Mouse (Mus musculus) embryo, embryonic 11 days (tissue): ENCODE results near the gene Dcun1d2.

Experiments
- DNase-seq: peaks from one replicate; pipeline ENCODE4 v3.0.0-alpha.2; 2015

Dcun1d2 gene

DNA sequence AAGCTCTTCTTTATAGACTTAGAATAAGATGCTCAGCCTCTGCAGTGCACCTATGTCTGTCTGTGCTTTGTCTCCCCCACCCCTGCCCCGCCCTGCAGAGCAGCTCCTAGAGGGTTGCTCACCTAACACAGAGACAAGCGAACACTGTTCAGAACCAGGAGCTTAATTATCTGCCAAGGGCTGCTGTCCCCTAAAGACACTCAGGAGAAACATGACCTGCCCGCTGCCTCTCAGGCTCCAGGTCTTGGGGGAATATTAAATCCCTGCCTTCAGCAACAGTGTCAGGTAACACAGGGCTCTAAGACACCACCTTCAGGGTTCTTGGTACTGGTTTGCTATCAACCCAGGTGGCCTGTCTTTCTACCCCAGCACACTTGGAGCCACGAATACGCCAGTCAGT is 34.5 kb downstream of the Dcun1d2 start:
- no peak for DNase-seq

DNA sequence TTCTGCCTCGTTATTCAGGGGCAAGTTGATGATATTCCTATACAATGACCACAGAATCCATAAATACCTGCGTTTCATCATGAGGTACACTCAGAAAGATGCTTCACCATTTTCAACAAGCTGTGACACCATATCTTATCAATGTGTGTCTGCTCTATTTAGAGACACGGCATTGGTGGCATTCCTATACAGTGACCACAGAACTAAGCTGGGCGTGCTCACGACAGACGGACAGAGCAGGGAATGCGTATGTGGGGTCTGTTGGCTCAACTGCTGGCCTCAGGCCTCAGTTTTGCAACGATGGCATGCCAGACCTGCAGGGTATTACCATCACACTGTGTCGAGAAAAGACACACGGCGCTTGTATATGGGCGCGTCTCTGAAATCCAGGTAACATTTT is 35.1 kb downstream of the Dcun1d2 start:
- no peak for DNase-seq

DNA sequence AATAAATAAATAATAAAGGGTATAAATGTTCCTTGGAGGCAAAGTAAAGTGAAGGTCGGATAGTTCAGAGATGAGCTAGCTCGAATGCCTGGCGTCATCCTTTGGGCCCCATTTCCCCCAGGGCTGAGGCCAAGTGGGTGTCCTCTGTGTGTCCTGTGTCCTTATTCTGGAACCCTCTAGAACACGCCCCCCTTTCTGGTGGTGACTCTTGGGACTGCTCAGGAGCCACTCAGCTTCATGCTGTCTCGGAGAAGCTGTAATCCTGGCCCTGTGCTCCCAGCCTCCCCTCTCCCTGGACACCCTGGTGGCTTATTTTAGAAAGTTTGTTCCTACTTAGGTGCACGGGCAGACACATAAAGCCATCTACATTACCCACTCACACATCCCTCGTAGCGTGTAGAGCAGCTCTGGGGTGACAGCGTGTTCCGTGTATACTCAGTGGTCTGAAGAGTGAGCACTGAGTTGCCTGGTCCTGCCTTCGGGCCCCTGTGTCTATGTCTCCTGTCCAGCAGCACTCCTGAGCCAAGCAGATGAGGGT is 43.5 kb downstream of the Dcun1d2 start:
- no peak for DNase-seq

DNA sequence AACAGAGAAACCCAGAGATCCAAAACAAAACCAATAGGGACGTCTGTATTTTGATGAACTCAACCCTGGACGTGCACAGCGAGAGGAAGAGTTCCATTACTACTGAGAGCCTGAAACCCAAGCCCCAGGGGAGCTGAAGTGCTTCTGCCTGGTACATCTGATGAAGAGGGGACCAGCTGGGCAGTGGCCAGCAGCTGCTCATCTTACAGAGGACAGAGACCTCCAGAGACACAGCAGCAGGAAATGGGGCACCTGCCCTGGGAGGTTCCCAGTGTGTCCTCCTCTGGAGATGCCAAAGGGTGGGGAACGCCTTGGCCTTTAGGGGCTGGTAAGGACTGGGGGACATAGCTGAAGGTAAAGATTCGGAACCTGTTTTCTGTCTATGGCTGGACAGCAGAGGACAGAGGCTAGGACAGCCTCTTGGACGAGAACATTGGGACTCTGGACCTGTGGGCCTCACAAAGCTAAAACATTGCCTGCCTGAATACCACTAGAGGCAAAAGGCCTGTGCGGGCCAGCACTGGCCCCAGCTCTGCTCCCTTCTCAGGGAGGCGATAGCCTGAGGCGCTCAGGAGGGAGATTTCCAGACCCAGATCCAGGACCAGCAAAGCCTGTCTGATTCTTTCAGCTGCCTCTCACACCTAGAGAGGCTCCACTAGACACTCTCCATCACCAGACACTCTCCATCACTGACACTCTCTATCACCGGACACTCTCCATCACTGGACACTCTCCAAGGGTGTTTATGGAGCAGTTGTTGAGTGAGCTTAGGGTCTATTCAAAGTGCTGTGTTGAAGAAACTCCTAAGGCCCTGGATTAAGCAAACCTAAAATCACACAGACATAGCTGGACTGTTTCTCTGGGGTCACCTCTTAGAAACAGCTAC is 44.7 kb downstream of the Dcun1d2 start:
- no peak for DNase-seq

DNA sequence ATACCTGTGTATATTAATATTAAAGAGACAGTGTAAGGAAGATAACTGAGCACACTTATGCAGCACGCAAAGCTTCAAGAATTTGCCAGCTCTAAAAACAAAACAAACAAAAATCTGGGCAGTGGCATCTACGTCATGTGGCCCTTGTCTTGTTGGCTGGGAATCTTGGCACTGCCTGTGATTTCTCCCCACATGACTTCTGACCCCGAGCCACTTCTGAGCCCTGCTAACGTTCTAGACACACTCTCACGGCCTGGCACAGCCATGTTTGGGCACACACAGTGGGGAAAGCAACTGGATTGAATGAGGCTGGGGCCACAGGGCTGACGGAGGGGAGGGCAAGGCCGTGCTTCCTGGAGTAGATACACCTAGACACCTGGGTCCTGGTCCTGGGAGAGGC is 47.2 kb downstream of the Dcun1d2 start:
- DNase-seq: no peak

DNA sequence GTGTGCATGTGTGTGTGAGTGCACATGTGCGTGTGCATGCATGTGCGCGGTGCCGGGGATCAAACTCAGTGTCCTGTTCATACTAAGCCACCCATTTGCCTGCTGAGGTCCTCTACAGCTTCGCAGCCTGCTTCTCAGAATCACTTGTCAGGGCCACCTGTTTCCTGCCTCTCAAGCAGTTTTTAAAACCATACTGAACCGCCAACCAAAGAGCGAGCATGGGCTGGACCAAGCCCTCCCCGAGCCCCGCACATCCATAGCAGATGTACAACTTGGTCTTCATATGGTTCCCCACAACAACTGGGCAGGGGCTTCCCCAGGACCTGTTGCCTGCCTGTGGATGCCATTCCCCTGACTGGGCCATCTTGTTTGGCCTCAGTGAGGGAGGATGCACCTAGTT is 47.9 kb downstream of the Dcun1d2 start:
- no peak for DNase-seq

DNA sequence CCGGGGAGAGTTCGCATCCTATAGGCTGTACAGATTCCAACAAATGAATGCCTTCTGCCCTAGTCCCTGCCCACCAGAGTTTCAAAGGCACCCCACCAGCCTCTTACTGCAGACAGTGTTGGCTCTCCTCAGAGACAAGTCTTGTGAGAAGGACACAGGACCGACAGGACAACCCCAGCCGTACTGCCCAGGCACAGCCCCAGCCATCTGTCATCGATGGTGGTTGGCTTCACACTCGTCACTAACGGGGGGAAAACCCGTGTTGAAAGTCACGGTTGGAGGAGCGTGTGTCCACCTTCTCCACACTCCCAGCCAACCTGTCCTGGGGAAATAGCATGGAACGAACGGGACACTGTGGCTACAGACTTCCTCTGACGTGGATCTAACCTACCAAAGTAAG is 53.1 kb downstream of the Dcun1d2 start:
- no peak for DNase-seq

DNA sequence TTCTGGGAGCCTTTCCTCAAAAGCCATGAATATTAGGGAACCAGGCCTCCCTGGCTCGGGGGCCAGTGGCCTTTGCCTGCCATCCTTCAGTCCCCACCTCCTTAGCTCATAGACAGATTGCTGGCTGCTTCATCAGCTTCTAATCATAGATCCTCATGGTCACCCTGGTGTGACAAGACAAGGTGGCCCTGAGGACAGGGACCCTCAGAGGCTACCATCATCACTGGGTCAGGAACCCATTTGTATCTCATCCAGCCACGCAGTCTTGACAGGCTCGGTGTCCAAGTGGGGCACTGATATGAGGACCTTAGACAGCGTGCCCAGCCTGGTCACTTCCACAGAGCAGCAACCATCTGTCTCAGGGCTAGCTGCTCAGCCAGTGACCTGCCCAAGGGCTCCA is 57.5 kb downstream of the Dcun1d2 start:
- DNase-seq: no peak

DNA sequence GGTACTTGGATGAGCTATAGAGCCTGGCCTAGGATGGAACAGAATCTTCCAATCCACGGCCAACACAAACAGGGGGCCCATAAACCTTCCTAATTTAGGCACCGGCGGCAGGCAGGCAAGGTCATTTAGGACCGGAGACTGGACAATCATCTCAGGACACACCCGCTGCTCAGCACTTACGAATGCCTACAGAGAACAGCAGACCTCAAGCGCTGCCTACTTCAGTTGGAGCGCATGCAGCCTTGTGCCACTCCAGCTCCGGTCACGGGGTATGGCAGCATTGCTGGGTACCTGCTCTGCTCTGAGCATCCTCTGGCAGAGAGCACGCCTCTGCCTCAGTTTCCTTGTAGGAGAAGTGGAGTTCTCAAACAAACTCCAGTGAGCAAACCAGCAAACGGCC is 58.1 kb downstream of the Dcun1d2 start:
- no peak for DNase-seq

DNA sequence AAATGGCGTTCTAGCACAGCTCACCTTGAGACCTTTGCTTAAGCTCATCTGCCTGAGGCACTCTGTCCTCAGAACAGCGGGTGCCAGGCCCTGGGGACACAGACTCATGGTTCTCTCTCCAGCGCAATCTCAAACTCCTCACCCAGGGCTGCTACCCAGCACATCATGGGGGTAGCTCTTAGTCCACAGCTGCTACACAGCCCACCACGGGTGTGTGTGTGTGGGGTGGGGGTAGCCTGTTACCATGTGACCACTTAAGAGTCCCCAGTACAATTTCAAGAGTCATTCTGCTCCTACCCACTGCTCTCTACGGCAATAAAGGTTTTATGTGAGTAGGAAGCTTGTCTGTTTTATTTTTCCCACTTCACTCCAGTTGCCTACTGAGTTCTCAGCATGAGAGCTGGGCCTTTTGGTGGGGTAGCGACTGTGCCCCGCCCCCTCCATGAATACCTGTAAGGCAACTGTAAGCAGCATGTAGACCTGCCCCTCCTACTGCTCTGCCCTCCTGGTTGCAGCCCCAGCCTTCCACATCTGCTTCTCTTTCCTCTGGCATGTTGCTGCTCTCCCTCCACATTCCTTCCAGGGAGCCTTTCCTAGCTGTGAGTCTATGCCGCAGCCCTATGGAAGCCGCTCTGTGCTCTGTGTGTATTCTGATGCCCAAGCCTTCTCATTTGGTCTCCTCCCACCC is 58.9 kb downstream of the Dcun1d2 start:
- no peak for DNase-seq

DNA sequence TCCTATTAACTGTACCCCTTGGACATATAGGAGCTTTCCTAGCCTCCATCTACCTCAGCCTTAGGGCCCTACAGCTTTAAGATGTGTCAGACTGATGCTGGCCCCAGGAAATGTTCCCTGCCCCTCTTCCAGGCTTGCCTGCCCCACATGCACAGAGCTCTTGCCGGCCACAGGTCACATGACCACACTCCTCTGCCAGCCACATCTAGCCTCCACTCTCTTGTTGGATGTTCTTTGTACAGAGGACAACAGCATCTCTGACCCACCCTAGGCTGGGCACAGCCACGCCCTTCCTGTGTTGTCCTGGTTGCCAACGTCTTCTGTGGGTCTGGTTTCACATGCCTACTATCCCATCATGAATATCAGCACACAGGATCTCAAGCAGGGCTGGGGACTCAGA is 60.7 kb downstream of the Dcun1d2 start:
- DNase-seq: no peak

DNA sequence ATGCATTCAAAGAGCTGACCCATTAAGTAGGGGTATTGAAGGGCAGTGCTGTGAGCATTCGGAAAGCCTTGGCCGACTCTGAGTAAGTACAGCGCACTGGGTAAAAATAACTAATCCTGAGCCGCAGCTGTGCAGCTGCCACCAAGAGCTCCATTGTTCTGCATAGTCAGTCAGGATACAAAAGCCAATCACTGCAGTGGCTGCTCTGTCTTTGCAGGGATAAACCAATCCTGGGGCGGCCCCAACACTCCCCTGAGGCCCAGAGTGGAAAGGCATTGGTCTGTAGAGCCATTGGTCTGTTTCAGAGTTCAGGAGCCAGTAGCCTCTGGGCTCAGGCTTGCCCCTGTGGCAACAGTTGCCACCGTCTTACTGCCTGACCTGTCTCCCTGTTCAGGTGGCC is 61.6 kb downstream of the Dcun1d2 start:
- DNase-seq: peak; percentile 45

DNA sequence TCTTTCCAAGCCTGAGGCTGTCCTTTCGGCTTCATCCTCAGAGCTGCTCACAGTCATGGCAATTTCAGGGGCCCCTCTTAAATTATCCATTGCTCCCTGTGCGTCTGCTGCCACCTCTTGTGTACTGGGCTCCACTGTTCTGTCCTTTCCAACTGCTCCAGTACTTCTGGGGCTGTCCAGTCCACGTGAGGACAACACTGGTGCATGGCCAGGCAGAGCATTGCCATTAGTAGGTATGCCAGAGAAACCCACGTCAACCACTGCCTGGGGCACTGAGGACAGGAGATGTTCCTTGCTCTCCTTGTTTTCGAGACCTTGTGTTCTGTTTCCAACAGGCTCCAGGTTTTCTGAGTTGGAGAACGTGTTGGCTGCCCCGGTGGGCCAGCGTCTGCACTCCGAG is 63.5 kb downstream of the Dcun1d2 start:
- no peak for DNase-seq

DNA sequence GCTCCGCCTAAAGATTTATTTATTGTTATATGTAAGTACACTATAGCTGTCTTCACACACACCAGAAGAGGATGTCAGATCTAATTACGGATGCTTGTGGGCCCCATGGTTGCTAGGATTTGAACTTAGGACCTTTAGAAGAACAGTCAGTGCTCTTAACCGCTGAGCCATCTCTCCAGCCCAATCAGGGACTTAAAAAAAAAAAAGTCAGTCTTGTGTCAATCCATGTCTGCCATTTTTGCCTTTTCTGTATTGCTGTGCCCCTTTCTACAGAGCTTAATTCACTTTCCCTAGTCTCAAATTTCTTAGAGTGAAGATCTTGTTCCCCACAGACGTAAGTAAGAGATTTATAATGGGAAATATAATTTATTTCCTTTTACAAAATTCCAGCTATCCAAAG is 69.5 kb downstream of the Dcun1d2 start:
- DNase-seq: no peak

DNA sequence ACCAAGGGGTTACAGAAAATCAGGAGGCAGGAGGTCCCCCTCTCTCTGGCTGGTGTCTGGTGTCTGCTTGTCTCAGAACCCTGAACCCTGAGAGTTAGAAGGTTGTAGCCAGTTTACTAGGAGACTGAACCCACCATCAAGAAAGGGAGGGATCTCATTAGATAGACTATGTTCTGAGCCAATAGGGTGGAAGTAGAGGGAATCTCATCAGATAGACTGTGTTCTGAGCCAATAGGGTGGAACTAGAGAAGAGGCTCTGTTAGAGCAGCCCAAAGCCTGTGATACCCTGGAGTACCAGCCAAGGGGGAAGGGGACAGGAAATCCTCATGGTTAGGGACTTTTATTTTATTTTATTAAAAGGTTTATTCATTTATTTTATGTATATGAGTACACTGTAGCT is 69.9 kb downstream of the Dcun1d2 start:
- DNase-seq: no peak

DNA sequence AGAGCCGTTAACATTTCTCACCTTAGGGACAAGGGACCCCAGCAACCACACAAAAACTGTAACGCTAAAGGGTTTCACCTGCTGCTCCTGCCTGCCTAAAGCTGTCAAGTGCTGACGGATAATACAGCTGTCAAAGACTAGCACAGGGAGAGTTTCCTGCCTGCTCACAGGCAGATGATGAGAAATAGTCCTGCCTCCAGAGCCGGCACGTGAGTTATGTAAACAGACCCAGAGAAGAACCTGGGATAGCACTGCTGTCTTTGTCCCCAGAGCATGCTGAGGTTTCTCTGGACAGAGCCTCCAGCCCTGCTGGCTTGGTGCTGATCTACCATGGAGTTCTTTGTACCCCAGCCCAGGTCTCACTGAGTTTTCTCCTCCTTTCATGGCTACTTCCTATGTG is 70.8 kb downstream of the Dcun1d2 start:
- DNase-seq: no peak

DNA sequence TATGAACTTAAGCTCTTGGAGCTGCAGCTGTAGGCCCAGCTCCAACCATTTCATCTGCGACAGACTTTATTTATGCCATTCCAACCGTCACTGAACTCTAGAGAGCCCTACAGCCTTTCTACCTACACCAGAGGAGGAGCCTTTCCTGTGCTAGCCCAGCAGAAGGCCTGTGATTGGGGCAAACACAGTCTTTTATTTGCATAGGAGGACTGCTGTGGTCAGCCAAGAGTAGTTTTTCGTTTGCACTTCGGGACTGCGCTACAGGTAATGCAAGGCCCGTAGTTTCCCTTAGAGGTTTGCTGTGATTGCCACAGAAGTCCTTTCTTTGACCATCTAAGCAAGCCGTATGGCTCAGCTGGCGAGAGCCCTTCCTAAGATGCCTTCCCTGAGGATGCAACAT is 71.5 kb downstream of the Dcun1d2 start:
- DNase-seq: no peak

DNA sequence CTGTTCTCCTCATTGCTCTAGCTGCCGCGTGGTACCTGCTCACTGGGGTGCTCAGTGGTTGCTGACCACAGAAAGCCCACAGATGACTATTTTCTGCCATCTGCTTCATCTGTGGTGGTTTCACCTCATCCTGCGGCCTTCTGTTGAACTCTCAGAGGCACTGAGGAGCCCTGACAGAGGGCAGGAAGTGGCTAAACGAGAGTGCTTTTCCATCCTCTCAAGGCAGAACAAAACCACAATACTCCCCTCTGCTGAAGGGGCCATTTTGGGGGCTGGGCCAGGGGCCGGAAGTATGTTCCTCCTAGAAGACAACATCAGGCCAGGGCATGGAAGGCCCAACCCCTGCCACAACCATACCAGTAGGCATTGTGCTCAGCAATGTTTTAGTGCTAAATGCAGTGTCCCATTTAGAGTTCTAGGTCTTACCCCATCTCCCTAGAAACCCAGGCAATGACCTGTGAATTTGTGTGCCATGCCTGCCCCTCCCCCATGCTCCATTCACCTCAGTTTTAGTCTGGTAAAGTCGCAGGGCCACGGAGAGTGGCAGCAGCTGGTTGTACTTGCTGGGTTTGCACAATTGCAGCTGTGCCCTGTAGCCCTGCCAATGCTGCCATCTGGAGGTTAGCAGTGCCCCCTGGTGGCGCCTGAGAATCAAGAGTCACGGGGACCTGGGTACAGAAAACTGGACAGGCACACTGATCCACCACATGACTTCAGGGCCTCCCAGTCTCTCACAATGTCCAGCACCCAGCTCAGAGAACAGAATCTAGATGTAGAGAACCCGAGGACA is 74.3 kb downstream of the Dcun1d2 start:
- DNase-seq: peak; percentile 90

DNA sequence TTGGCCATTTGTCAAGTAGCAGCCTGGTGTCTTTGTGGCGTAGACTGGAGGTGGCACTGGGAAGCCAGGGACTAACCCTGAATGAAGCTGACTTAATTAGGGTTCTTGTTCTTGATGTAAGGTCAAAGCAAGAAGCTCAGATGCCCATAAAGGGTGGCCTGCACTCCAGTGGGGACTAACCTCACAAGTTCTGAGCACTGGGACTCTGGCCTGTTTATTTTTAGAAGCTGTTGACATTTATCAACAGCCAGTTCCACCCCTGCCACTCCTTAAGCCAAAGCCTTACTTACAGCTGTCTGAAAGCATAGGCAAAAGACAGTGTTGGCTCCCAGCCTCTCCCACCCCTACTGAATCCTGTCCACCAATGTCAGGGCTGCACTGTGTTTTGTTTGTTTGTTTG is 78.2 kb downstream of the Dcun1d2 start:
- no peak for DNase-seq

DNA sequence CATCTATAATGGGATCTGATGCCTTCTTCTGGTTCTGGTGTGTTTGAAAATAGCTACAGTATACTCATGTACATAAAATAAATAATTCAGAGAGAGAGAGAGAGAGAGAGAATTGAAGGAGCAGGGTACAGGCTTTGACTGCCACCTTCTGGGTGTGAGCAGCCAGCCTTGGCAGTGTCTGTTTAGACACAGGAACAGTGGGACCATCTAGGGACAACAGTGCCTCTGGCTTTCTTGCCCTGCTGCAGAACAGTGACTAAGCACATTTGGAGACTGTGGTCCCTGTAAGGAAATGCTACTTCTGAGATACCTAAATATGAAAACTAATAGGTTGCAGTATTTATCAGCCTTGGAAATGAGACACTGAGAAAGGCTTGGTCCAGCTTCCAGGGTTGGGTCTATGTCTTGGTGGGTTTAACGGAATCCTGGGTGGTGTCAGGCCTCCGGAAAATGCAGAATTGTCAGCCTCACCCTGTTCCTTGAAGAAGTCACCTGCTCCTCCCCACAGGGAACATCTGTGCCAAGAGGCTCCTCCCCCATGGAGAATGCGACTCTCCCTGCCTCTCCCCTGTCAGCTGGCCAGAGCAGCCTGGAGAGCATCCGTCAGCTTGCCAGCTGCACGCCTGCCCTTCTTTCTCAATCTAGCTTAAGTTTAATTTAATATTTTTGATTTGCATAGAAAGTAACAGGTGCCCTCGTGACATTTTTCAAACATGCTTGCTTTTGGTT is 79.1 kb downstream of the Dcun1d2 start:
- DNase-seq: no peak

DNA sequence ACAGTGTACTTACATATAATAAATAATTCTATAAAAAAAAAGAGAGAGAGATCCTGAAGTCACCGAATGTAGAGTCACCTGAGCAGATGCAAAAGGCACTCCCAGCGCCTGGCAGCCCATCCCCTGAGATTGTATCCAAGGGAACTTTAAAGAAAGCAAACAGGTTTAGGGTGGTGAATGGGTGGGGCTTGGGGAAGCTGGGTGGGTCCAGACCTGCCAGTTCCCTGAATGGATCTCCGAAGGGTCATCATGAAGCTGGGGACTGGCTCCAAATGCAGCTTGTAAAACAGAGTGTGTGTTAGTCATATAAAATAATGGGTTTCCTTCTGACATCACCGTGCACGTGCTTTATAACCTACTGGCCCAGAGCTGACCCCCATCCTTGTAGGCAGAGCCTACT is 81.6 kb downstream of the Dcun1d2 start:
- no peak for DNase-seq
